Mouse (Mus musculus): ENCODE measurements around the gene Gm10322.

Gm10322 gene

GRCm38 (mm10) chr10:59602043-59602442, 13.8 kb upstream of the Gm10322 start:
- DNase-seq (ENCODE audit: low read depth) = no peak

DNA sequence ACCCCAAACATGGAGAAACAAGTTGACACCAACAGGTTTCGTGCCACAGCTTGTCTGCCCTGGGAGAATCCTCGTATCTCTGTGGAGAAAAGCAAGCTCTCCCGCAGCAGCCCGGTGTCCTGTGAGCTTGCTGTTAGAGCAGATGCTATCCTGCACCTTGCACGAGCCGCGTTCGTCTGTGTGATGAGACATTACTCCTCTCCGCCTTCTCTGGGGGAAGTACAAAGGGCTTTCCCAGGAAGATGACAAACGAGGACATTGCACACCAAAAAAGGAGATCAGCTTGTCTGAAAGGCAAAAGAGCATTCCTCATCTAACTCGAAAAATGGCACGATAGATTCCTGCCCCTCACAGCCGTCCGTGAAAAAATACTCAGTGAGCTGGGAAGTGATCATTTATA, 13.0 kb upstream of the Gm10322 start:
- no peak for DNase-seq (ENCODE audit: low read depth)

- no peak for DNase-seq (ENCODE audit: low read depth)
These were observed 12.0 kb upstream of the Gm10322 start for GRCm38 (mm10) chr10:59603843-59604242.

DNA sequence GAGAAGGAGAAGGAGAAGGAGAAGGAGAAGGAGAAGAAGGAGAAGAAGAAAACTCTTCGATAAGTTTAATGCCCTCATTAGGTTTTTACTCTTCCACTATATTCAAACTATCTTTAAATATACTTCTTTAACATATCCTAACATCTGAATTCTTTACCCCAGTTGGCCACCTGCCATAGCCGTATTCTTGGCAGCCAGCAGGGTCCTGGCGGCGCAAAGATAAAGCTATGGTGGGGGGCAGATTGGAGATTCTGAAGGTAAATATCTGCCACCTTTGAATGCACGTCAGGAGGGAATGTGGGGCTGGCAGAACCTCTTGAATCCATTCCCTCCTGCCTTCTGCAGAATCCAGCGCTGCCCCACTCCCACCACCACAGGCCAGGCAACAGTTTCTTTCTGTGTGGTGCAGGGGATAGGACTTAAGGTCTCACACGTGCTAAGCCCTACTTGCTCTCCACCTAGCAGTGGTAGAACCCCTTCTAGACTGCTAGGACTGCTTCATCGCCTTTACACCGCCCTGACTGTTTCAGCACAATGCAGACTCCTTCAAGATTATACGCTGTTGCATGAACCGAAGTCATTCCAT, 10.9 kb upstream of the Gm10322 start:
- no peak for DNase-seq (ENCODE audit: low read depth)

DNA sequence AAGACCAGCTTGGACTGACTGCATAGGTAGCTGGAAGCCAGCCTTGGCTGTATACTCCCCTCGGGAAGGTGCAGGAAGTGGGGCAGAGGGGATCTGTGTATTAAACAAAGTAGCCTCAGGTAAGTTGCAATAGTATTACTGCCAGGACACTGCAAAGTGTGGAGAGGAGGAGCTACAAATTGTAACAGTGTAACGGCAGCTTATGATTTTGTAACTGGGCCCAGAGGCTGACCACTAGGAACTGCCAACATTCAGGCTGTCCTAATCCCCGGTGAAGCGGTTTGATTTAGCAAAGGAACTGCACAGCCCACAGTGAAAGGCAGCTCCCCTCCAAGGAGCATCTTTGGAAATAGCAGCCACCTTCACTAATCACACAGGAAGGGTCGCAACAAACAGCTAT, 2.6 kb upstream of the Gm10322 start:
- no peak for DNase-seq (ENCODE audit: low read depth)

GRCm38 (mm10) chr10:59614141-59614540, 1.7 kb upstream of the Gm10322 start:
- no peak for DNase-seq (ENCODE audit: low read depth)

DNA sequence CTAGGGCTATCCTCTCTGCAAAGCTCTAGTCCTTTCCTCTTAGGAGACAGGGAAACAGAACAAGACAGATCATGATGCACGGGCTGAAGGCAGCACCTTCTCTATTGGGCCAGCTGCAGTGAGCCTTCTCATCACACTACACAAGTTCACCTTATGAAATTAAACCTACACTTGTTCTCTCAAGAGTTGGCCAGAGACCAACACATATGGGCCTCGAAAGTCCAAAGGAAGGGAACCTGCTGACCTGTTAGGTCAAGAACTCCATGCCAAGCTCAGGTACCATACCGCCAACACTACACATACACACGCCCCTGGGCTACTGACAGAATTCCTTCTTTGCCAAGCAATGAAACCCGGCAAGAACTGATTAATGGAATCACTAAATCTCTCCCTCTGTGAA, 452 bp upstream of the Gm10322 start:
- DNase-seq (ENCODE audit: low read depth) = no peak

DNA sequence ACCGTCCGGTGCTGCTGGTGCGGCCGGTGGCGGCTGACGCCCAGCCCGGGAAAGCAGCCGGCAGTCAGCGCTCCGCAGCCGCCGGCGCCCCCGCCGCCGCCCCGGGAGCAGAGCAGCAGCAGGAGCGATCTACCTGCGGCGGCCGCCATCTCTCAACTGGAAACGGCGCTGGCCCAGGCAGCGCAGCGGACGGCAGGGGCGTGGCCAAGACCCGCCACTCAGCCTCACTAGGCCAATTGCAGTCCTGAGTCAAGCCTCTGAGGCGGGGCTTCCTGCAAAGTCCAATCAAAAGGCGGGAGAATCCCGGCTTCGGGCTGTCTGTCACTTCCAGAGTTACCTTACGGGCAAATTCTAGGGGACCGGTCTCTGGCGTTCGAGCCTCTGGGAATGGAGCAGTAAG, 659 bp downstream of the Gm10322 start, which contains the start of gene Mcu:
TSS of gene Mcu (minus strand) at position 171 of the 400 bp plus-strand sequence.
- peak; percentile 87 for DNase-seq (ENCODE audit: low read depth)

- no peak for DNase-seq (ENCODE audit: low read depth)
These were observed 1.9 kb downstream of the Gm10322 start for GRCm38 (mm10) chr10:59617776-59618175.

DNA sequence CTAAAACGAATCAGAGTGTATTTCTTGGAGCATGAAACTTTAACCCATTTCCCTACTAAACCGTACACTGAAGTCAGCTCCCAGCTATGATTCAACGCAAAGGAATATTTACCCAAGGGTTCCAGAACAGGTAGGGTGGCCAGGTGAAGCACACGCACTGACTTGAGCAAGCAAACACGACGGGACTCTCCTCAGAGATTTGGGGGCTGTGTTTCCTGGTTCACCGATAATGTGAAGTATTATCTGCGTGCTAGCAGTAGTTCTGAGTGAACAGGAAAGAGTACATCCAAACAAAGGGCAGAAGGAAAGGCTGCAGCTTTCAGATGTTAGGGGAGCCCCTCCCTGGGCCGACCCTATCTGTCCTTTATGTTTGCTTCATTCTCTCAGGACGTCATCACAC, 5.5 kb downstream of the Gm10322 start:
- DNase-seq (ENCODE audit: low read depth) = no peak

DNA sequence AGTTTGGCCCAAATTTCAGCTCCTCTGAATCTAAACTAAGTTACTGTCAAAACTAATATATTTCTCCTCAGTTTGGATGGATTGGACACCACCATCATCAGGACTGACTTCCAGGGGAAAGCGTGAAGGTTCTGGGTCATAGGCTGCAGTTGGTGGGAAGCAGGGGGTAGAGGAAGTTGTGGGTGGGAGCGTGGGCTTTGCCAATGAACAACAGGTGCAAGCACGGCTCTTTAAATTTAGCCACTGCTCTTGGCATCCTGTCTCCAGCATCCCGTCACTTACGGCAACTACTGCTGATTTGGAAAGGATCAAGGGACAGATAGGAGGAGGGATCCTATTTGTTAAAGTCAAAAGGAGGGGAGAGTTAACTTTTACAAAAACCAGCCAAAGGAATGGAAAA, 7.6 kb downstream of the Gm10322 start:
- DNase-seq (ENCODE audit: low read depth) = no peak

- DNase-seq (ENCODE audit: low read depth) = no peak
These were observed 13.0 kb downstream of the Gm10322 start for GRCm38 (mm10) chr10:59628641-59629505.

- no peak for DNase-seq (ENCODE audit: low read depth)
These were observed 13.6 kb downstream of the Gm10322 start for GRCm38 (mm10) chr10:59629506-59629782.

DNA sequence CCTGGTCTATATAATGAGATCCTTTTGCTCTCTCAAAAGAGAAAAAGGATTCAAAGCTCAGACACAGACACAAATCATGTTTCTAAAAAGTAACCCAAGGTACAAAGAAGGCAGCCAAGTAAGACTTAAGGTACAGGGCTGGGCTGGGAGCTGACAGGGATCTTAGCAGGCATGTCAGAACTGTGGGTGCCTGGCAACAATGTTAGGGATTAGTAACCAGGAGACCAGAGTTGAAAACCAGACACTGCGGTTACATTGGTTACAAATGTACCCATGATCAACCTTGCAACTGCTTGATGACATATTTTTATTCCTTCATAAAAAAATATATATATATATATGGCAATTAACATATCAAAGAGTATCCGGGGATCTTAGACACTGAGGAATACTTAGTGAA, 20.2 kb downstream of the Gm10322 start:
- no peak for DNase-seq (ENCODE audit: low read depth)

- no peak for DNase-seq (ENCODE audit: low read depth)
These were observed 21.1 kb downstream of the Gm10322 start for GRCm38 (mm10) chr10:59636751-59637533.

DNA sequence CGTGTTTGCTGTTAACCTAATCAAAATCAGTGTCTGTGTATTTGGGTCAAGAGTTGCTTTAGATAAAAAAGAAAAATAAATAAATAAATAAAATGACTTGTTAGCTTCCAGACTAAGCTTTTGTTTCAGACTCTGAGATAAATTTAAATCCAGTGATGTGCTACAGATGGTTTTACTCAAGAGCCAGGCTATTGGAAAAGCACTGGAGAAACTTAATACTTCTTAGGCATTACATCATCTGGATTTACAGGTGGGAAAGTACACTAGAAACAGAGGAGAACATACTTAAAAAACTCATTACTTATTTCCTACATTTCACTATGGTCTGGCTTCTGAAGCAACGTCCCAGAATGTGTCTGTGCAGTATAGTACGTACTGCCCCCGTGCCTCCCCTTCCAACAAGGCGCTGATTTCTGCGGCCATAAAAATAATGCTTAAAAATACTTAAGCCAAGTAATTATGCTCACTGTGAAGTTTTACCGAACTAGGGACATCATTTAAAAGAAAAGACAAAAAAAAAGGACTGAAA, 21.8 kb downstream of the Gm10322 start:
- no peak for DNase-seq (ENCODE audit: low read depth)

DNA sequence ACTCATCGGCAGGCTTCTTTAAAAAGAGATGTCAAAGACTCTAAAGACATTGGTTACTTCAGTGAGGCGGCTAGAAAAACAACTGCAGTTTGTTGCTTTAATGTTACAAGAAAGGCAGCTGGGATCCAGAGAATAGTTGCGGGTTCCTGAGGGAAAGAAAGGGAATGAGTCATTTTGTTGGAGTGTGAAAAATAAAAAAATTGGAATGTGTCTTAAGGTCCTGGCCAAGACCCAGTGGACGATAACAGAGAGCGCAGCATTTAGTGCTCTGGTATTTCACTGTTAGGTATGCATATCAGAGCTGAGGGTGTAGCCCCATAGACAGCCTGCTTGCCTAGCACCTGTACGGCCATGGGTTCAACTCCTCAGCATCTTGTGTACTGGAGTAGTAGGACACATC, 22.7 kb downstream of the Gm10322 start:
- no peak for DNase-seq (ENCODE audit: low read depth)

- no peak for DNase-seq (ENCODE audit: low read depth)
These were observed 27.0 kb downstream of the Gm10322 start for GRCm38 (mm10) chr10:59642659-59643377.

DNA sequence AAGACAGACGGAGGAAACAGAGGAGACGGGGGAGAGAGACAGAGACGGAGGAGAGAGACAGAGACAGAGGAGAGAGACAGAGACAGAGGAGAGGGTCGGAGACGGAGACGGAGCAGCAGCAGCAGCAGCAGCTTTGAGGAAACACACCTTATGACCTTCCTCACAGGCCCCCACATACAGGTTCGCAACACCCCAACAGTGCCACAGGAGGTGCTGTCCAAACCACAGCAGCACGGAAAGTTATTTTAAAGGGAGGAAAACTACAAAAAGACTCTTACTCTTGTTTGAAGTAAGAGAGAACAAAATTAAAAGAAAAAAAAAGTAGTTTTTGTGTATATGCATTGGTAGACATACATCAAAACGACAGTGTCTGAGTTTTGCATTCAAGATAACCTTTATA, 27.8 kb downstream of the Gm10322 start:
- DNase-seq (ENCODE audit: low read depth) = no peak

GRCm38 (mm10) chr10:59644710-59645109, 28.8 kb downstream of the Gm10322 start:
- DNase-seq (ENCODE audit: low read depth) = no peak

DNA sequence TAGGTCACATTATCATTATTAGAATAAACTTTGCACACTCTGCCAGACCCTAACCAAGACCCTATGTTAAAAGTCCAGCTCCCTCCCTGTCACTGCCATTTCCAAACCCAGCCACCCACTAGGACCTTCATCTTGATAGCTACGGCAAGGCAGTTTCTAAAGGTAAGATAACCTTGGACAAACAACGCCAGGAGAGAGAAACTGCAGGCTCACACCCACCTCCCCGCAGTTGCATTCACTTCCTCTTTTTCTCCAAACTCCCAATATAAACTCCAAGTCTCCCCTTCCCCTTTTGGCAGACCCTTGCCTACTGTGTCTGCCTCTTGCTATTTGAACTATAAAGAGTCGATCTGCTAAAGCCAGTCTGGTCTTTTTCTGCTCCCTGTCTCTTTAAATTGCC, 29.3 kb downstream of the Gm10322 start:
- DNase-seq (ENCODE audit: low read depth) = no peak

DNA sequence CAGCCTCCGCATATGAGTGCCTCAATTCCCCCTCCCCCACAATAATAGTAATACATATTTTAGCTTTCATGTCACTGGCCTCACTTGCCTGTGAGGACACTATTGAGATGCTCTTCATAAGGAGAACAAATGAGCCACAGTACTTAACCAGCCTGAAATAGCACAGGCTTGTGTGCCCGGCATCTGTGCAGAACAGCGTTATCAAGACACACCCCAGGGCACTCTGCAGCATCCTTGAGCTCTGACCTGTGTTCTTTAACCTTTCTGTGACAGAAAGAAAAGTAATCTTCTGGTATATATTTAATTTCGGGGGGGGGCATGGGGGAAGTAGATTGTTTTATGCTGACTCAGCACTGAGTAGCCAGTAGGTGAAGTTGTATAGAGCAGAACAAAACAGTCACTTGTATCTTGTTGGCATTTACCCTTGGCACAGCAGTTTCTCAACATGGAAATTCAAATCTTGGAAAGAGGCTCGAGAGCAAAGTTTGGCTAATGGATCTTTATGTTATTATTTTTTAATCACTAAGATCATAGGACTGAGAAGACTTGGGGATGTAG, 31.0 kb downstream of the Gm10322 start:
- no peak for DNase-seq (ENCODE audit: low read depth)

Measured in c-Kit-positive CD71-positive TER-119-negative erythroid progenitor cells, embryonic 14.5 days (primary cell).